Mouse (Mus musculus) E14TG2a.4 (cell line): ENCODE measurements around the gene Olfr237-ps1.

Experiments used
- H3K27me3 ChIP-seq: 2 replicates; pipeline ENCODE4 v1.6.1; 2014; ENCODE audit warnings: low read length, control low read depth; ENCODE audit not compliant: insufficient read depth
- H3K36me3 ChIP-seq: 2 replicates; pipeline ENCODE4 v1.6.1; 2014; ENCODE audit warnings: low read length, control low read depth; ENCODE audit not compliant: insufficient read depth
- H3K4me1 ChIP-seq: replicated peaks from 2 replicates; pipeline ENCODE4 v1.6.1; 2014; ENCODE audit warnings: low read depth, low read length, control low read depth
- H3K4me3 ChIP-seq: replicated peaks from 2 replicates; pipeline ENCODE4 v1.5.1; 2014; ENCODE audit warnings: mild to moderate bottlenecking, low read length
- H3K9me3 ChIP-seq: 2 replicates; pipeline ENCODE4 v1.6.1; 2014; ENCODE audit warnings: low read length, control low read depth
- CTCF ChIP-seq: conservative IDR thresholded peaks from 2 replicates; pipeline ENCODE4 v1.5.1; 2014; ENCODE audit warnings: low read length
- NANOG ChIP-seq: IDR thresholded peaks from 2 replicates; pipeline ENCODE4 v1.6.1; 2014; ENCODE audit warnings: borderline replicate concordance, low read length, mixed read lengths
- POU5F1 ChIP-seq: IDR thresholded peaks from 2 replicates; pipeline ENCODE4 v1.6.1; 2014; ENCODE audit warnings: low read length, borderline replicate concordance

The Olfr237-ps1 gene

GRCm38 (mm10) chr6:43196781-43197180 is 50.4 kb downstream of the Olfr237-ps1 start, which contains the start of gene Olfr435:
Gene Olfr435 (plus strand): TSS chr6:43197146.
- Histone ChIP-seq H3K4me1 (no peaks in the 10 kb centered on the region), H3K9me3 (no peaks in the 10 kb centered on the region), H3K4me3 (no peak within 1 kb of the TSS), H3K27me3 (no peaks in the 10 kb centered on the region), H3K36me3 (no peaks in the 10 kb centered on the region)
- TF ChIP-seq POU5F1, result no peak
- TF ChIP-seq NANOG, result no peak
- TF ChIP-seq CTCF, result no peak

- H3K4me3 ChIP-seq, result no peak overlapping the region
- H3K9me3 ChIP-seq, result no peaks in the 10 kb centered on the region
- no peaks in the 10 kb centered on the region for H3K27me3 ChIP-seq
- no peaks in the 10 kb centered on the region for H3K36me3 ChIP-seq
- TF ChIP-seq CTCF, result no peak
- TF ChIP-seq POU5F1, result no peak
- TF ChIP-seq NANOG, result no peak
- H3K4me1 ChIP-seq, result no peaks in the 10 kb centered on the region
Measured at GRCm38 (mm10) chr6:43198094-43198493, 51.7 kb downstream of the Olfr237-ps1 start.

DNA sequence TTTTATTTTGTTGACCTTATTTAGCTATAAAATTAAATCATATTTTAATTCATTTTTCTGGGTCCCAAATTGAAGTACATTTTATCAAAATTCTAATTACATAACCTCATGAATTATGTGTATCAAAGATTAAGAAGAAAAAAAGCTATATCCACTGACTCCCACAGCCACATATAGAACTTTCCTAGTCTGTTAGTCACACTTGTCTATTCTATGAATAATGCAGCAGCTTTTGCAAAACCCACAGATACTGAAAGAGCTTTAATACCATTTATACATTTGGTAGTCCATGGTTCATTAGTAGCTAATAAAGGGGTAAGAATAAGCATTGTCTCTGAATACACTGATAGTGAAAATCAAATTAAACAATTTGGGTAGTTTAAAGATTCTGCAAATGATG is 56.4 kb downstream of the Olfr237-ps1 start:
- Histone ChIP-seq H3K36me3 (no peaks in the 10 kb centered on the region), H3K4me3 (no peak overlapping the region), H3K9me3 (peaks cover 9% of the 10 kb centered on the region; the same call in 1 of the 2 replicates), H3K4me1 (no peaks in the 10 kb centered on the region), H3K27me3 (no peaks in the 10 kb centered on the region)
- TF ChIP-seq NANOG, result no peak
- TF ChIP-seq POU5F1, result no peak
- no peak for TF ChIP-seq CTCF

DNA sequence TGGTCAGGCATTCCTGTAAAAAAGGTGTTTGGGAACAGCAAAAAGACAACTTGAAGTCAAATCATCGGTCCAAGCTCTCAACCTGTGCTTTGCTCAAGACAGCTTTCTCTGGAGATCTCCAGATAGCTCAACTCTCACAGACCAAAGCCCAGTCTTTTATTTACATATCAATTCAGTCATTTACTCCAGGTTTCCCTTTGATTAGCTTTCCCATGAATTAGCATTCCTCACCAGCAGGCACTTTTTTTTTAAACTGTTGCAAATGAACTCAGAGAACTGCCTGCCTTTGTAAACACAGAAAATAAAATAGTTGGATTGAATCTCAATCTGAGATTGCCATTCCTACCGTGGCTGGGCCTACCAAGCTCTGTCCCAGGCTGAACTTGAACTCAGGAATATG is 59.0 kb downstream of the Olfr237-ps1 start:
- H3K36me3 ChIP-seq, result no peaks in the 10 kb centered on the region
- H3K9me3 ChIP-seq, result peaks cover 9% of the 10 kb centered on the region; the same call in 1 of the 2 replicates
- no peak overlapping the region for H3K4me3 ChIP-seq
- H3K27me3 ChIP-seq, result no peaks in the 10 kb centered on the region
- TF ChIP-seq POU5F1 (no peak), NANOG (no peak), CTCF (no peak)
- H3K4me1 ChIP-seq, result no peaks in the 10 kb centered on the region
